Mouse (Mus musculus) cerebellum, adult 9-10 months (tissue): ENCODE measurements around the gene Gm11127.
"Not testable (repeated sequence)": the region's sequence is repeated elsewhere in the genome, so short reads cannot be mapped to it uniquely, and the experiment has no call there.

Experiments
- DNase-seq: peaks from one replicate; pipeline ENCODE4 v3.0.0; 2022

The Gm11127 gene

GRCm38 (mm10) chr17:36030703-36031582 lies 27.2 kb downstream of the Gm11127 start:
- DNase-seq, result not testable (repeated sequence)

DNA sequence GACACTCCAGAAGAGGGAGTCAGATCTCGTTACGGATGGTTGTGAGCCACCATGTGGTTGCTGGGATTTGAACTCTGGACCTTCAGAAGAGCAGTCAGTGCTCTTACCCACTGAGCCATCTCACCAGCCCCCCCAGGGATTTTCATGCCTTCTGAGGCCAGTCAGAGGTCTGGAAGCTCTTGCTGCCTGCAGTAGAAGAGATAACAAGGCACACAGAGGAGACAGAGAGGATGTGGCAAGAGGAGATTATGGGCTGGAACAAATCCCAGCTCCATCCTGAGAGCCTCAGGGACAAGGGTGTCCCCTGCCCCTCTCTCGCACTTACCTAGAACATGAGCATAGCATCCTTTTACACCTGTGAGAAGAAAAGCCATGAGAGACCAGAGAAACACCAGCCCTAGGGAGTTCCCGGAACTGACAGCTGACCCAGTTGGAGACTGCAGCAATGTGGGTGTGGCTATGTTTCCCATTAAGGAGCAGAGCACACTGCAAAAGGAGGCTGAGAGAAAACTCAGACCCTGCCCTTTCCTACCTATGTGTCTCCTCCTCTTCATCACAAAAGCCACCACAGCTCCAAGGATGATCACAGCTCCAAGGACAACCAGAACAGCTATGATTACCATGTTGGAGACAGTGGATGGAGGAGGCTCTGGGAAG lies 28.0 kb downstream of the Gm11127 start:
- DNase-seq, result not testable (repeated sequence)

- no peak for DNase-seq
Observed at GRCm38 (mm10) chr17:36028879-36029619, 29.1 kb downstream of the Gm11127 start.

GRCm38 (mm10) chr17:36027663-36028062 lies 30.5 kb downstream of the Gm11127 start:
- no peak for DNase-seq

- DNase-seq, result no peak
Observed at GRCm38 (mm10) chr17:36025901-36026300, 32.3 kb downstream of the Gm11127 start.

DNA sequence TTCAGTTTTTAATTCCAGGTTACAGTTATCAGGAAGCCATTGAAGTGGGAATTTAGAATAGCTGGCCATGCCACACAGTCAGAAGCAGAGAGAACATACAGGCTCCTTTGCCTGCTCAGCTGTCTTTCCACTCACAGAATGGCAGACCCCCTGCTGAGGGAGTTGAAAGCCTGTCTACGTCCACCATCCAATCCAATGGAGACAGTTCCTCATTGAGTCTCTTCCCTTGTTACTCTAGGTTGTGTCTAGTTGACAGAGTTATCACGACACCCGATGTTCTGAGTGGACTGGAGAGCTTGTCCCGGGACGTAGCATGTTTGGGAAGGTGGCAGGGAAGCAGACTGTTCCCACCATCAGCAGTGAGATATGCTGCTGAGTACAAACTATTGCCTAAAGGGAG lies 33.0 kb downstream of the Gm11127 start:
- no peak for DNase-seq

GRCm38 (mm10) chr17:36023710-36024654 lies 34.2 kb downstream of the Gm11127 start:
- no peak for DNase-seq

DNA sequence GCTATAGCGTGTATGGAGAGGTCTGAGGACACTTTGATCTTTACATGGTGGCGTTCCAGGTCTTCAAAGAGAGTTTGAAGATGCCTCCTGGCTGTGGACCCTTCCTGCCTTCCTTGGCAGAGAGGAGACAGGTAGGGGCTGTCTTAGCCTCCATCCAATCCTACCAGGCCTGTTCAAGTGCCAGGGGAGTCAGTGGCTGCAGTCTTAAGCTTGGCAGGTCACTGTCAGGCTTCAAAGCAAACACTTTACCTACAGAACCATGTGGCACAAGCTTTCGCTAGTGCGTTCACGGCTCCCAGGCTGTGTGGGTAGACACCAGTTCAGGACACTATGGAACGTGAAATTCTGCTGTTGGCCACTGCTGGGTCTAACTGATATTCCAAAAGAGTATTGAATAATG lies 35.2 kb downstream of the Gm11127 start:
- DNase-seq, result no peak

DNA sequence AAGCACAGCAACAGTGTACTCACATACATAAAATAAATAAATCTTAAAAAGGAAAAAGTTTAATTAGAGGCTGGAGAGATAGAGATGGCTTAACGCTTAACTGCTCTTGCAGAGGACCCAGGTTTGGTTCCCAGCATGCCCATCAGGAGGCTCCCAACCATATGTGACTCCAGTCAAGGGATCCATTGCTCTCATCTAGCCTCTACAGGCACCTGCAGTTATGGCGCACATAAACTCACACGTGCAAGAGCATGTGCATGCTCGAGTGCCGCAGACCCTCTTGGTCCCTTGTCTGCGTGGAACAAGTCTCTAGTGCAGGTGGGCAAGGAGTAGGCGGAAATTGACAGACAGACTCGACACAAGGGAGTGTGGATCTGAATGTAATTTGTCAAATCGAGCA lies 36.1 kb downstream of the Gm11127 start:
- no peak for DNase-seq

GRCm38 (mm10) chr17:36021309-36021708 lies 36.9 kb downstream of the Gm11127 start:
- DNase-seq, result no peak

DNA sequence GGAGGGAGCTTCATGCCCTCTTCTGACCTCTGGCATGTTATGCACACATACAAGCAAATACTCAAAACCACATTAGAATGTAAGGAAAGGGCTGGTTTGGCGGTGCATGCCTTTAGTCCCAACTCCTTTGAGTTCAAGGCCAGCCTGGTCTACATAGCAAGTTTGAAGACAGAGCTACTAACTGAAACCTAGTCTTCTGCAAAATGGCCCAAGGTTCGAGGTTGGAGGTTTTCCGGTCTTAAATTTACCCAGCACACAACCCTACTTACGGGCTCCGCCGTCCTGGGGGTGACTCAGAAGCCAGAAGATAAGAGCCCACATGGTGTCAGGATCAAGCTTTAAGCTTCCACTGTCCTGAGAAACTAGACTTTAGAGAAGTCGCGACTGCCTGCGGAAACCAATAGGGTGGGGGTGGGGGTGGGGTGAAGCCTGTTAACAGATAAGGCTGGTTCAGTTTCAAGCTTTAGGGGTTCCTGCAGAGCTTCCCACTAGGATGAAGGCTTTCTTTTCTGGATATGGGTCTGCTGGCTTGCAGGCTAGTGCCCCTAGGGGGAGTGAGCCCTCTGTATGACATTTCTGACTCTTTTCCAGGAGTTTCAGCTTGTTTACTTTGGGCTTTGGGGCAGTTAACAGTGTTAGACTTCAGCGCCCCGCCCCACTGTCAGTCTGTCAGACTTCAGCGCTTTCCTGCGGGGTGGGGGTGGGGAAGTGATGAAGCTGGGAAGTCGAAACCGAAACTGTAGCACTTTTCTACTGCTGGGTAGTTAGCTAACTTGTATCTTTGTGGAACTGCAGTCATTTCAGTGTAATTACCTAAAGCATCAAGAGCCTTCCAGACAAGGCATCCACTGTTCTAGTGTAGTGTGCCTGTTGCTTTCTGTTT lies 37.7 kb downstream of the Gm11127 start, which contains the start of gene H2-T24:
Gene H2-T24, minus strand, starts transcription at position 370 of the 883 bp plus-strand sequence.
- no peak for DNase-seq

- no peak for DNase-seq
Observed at GRCm38 (mm10) chr17:36019519-36019918, 38.7 kb downstream of the Gm11127 start.

DNA sequence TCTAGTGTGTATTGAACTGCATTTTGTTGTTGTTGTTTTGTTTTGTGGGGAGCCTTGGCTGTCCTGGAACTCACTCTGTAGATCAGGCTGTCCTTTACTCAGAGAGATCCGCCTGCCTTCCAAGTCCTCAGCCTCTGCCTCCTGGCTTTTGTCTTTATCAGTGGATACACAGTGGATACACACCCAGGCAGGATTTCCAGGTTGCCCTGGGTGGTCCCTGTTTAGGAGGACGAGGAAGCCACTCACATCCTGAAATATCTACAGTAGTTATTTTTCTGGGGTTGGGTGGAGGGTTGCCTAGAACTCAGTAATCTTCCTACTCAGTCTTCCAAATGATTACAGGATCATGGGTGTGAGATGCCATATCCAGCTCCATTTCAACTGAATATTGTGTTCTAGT lies 39.2 kb downstream of the Gm11127 start:
- no peak for DNase-seq

DNA sequence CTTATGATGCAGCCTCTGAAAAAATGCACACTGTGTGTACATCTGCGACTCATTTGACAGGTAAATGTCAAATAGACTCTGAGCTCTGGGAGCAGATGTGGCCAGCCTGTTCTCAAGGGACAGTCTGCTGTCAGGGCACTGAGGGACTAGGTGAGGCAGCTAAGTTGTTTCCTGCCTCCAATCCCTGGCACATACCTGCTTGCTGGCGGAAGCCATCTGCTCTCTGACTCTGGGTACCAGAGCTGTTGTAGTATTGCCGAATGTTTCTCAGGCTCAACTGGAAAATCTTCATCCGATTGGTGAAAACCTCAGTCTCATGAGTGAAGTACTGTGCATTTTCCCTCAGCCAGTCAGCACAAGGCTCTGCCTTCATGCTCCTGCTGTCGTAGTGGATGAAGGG lies 41.1 kb downstream of the Gm11127 start:
- no peak for DNase-seq

GRCm38 (mm10) chr17:36014977-36015376 lies 43.2 kb downstream of the Gm11127 start:
- DNase-seq, result no peak
